Comparison of ENCODE assay signal across 16 mouse cellular contexts in genomic region chrX:48153414-48153813, GRCm38 (mm10). TPM values are rescaled to one million over a fixed set of nuclear protein-coding genes. Genes with fewer than 3 reads are reported as not detected.
A peak's percentile ranks its signal among the peaks of the same experiment; 100 is the strongest.
DNase-seq lines count a peak whose midpoint lies in the region; ATAC-seq lines count a peak whose summit lies in the region.
"Had no signal": no experiment of that assay in that cellular context is flagged by ENCODE, and none has a peak within 500 bp of the region (broad histone marks: within the 10 kb centered on the region; RNA-seq: fewer than 3 reads in every experiment).

No protein-coding gene starts in this region.

- peak overlapping the region; percentile 12; the same call in 1 of the 2 replicates for H3K4me2 ChIP-seq in liver, embryonic 13.5 days
- no peak overlapping the region for H3K4me2 ChIP-seq in stomach, embryonic 15.5 days
- H3K4me2 ChIP-seq in forebrain, embryonic 13.5 days = no peak overlapping the region
- H3K4me2 ChIP-seq: midbrain, embryonic 12.5 days had no signal

- DNase-seq in spleen, postnatal 36 days (ENCODE audit: low spot score in 2 of 2) = peak; percentile 48 to 59
- no peak for DNase-seq in spleen, postnatal 4 days (ENCODE audit: low spot score in 2 of 2)
- peak; percentile 25 for DNase-seq in c-Kit-negative CD71-positive TER-119-positive erythroid progenitor cells, embryonic 14.5 days (ENCODE audit: low read depth, low spot score)
- DNase-seq in liver, embryonic 13.5 days = peak; percentile 64
- DNase-seq in cerebellum, postnatal 10 days = no peak
- no peak for DNase-seq in cerebellum, postnatal 36 days
- DNase-seq: adrenal gland, adult 8-10 months; cerebellum, adult 11 months; embryo, embryonic 11 days; heart, postnatal 36 days; thymus, postnatal 25 days had no signal

- H3K9me3 ChIP-seq in liver, embryonic 13.5 days (replicated peaks) = no peaks in the 10 kb centered on the region
- H3K9me3 ChIP-seq in stomach, embryonic 15.5 days = no peaks in the 10 kb centered on the region
- H3K9me3 ChIP-seq in forebrain, embryonic 13.5 days (replicated peaks) = no peaks in the 10 kb centered on the region
- H3K9me3 ChIP-seq: midbrain, embryonic 12.5 days had no signal

- peak overlapping the region; percentile 68; the same call in 1 of the 2 replicates for H3K27ac ChIP-seq in liver, embryonic 13.5 days
- no peak overlapping the region for H3K27ac ChIP-seq in stomach, embryonic 15.5 days
- H3K27ac ChIP-seq in forebrain, embryonic 13.5 days = no peak overlapping the region
- H3K27ac ChIP-seq: midbrain, embryonic 12.5 days had no signal

- H3K4me1 ChIP-seq in liver, embryonic 13.5 days (replicated peaks) = peaks cover 29% of the 10 kb centered on the region
- H3K4me1 ChIP-seq in stomach, embryonic 15.5 days = no peaks in the 10 kb centered on the region
- H3K4me1 ChIP-seq in forebrain, embryonic 13.5 days = no peaks in the 10 kb centered on the region
- H3K4me1 ChIP-seq: midbrain, embryonic 12.5 days had no signal

- H3K36me3 ChIP-seq in liver, embryonic 13.5 days = no peaks in the 10 kb centered on the region
- H3K36me3 ChIP-seq in stomach, embryonic 15.5 days = no peaks in the 10 kb centered on the region
- H3K36me3 ChIP-seq in forebrain, embryonic 13.5 days (ENCODE audit: poor library complexity, severe bottlenecking) = no peaks in the 10 kb centered on the region
- H3K36me3 ChIP-seq: midbrain, embryonic 12.5 days had no signal

- H3K4me3 ChIP-seq in liver, embryonic 13.5 days (replicated peaks) = no peak overlapping the region
- H3K4me3 ChIP-seq in stomach, embryonic 15.5 days (replicated peaks) = no peak overlapping the region
- H3K4me3 ChIP-seq in forebrain, embryonic 13.5 days = no peak overlapping the region
- H3K4me3 ChIP-seq: erythroblast, embryonic 14.5 days; midbrain, embryonic 12.5 days had no signal

- H3K27me3 ChIP-seq in liver, embryonic 13.5 days = no peaks in the 10 kb centered on the region
- H3K27me3 ChIP-seq in stomach, embryonic 15.5 days (replicated peaks) = no peaks in the 10 kb centered on the region
- no peaks in the 10 kb centered on the region for H3K27me3 ChIP-seq in forebrain, embryonic 13.5 days
- H3K27me3 ChIP-seq: midbrain, embryonic 12.5 days had no signal

- no peak overlapping the region for H3K9ac ChIP-seq in liver, embryonic 13.5 days
- H3K9ac ChIP-seq in stomach, embryonic 15.5 days = no peak overlapping the region
- no peak overlapping the region for H3K9ac ChIP-seq in forebrain, embryonic 13.5 days
- H3K9ac ChIP-seq: midbrain, embryonic 12.5 days had no signal

- WGBS in liver, embryonic 13.5 days (ENCODE audit: insufficient replicate concordance) = 30% methylated on average over 2 of the region's 2 CpGs
- 68% methylated on average over 2 of the region's 2 CpGs for WGBS in stomach, embryonic 15.5 days
- WGBS in forebrain, embryonic 13.5 days = 96% methylated on average over 2 of the region's 2 CpGs

- ATAC-seq in liver, embryonic 13.5 days (ENCODE audit: low read depth) = peak; percentile 99
- peak; percentile 72; the same call in 1 of the 2 replicates for ATAC-seq in stomach, embryonic 15.5 days (ENCODE audit: insufficient read depth, low FRiP score, low read depth)
- ATAC-seq in forebrain, embryonic 13.5 days = no peak

RNA-seq across cellular contexts. Expression of gene Sash3, which starts 7.2 kb away (rescaled TPM):
- 6.6 and 6.7 TPM in 2 replicates for polyA plus RNA-seq in liver, embryonic 13.5 days (2015; fragmentation: Nextera tagmentation; extraction: Ambion mirVana)
- polyA plus RNA-seq in stomach, embryonic 15.5 days (2015; fragmentation: Nextera tagmentation; extraction: Ambion mirVana) = 3.7 and 3.8 TPM in 2 replicates
- 0.71 and 0.72 TPM in 2 replicates for polyA plus RNA-seq in forebrain, embryonic 13.5 days (2015; fragmentation: Nextera tagmentation; extraction: Ambion mirVana)

RNA-seq across cellular contexts. Expression of gene Xpnpep2, which starts 44.9 kb away (rescaled TPM):
- polyA plus RNA-seq in liver, embryonic 13.5 days (2015; fragmentation: Nextera tagmentation; extraction: Ambion mirVana) = 0.10 TPM in 1 of 2 replicates, not detected in the other
- 1.4 and 1.5 TPM in 2 replicates for polyA plus RNA-seq in stomach, embryonic 15.5 days (2015; fragmentation: Nextera tagmentation; extraction: Ambion mirVana)
- 0.57 and 0.64 TPM in 2 replicates for polyA plus RNA-seq in forebrain, embryonic 13.5 days (2015; fragmentation: Nextera tagmentation; extraction: Ambion mirVana)
- polyA plus RNA-seq: erythroblast, embryonic 14.5 days; liver, adult 2 months had no signal

RNA-seq across cellular contexts. Expression of gene Zdhhc9, which starts 55.3 kb away (rescaled TPM):
- 2.0 and 2.4 TPM in 2 replicates for polyA plus RNA-seq in liver, embryonic 13.5 days (2015; fragmentation: Nextera tagmentation; extraction: Ambion mirVana)
- 6.2 and 7.6 TPM in 2 replicates for polyA plus RNA-seq in stomach, embryonic 15.5 days (2015; fragmentation: Nextera tagmentation; extraction: Ambion mirVana)
- 6.8 and 8.2 TPM in 2 replicates for polyA plus RNA-seq in forebrain, embryonic 13.5 days (2015; fragmentation: Nextera tagmentation; extraction: Ambion mirVana)

Comparison
In these comparisons a context has a peak if more than half of its experiments do, and no peak if none do; other contexts are left out.
1. DNase-seq: peak in spleen, postnatal 36 days (2 of 2), c-Kit-negative CD71-positive TER-119-positive erythroid progenitor cells, embryonic 14.5 days (single experiment) and liver, embryonic 13.5 days (single experiment); none in spleen, postnatal 4 days (0 of 2), cerebellum, postnatal 10 days (0 of 2) and cerebellum, postnatal 36 days (0 of 2).